Mouse (Mus musculus) lung, postnatal 0 days (tissue): ENCODE data around the gene Cacna2d3. TPM values are rescaled to one million over a fixed set of nuclear protein-coding genes. Genes with fewer than 3 reads are reported as not detected.

Source experiments
- ATAC-seq: fragments of 200-750 bp; cut with Nextera tagmentation; 2 replicates; pipeline ENCODE4 v1.8.0; 2017; ENCODE audit warnings: moderate library complexity
- DNase-seq: peaks from one replicate; pipeline ENCODE4 v3.0.0-alpha.2; 2016; ENCODE audit warnings: low spot score
- H3K27ac ChIP-seq: fragments of 300-500 bp; sonication (generic); 2 replicates; pipeline ENCODE4 v1.5.1; 2014; ENCODE audit warnings: antibody characterized with exemption, mild to moderate bottlenecking, low read length, mixed read lengths
- H3K27me3 ChIP-seq: fragments of 300-500 bp; sonication (generic); replicated peaks from 2 replicates; pipeline ENCODE4 v1.6.1; 2014; ENCODE audit warnings: low read length, mixed read lengths; ENCODE audit not compliant: insufficient read depth
- H3K36me3 ChIP-seq: fragments of 300-500 bp; sonication (generic); 2 replicates; pipeline ENCODE4 v1.6.1; 2014; ENCODE audit warnings: low read length, mixed read lengths; ENCODE audit not compliant: insufficient read depth
- H3K4me1 ChIP-seq: fragments of 300-500 bp; sonication (generic); 2 replicates; pipeline ENCODE4 v1.6.1; 2014; ENCODE audit warnings: antibody characterized with exemption, low read depth, low read length, mixed read lengths; ENCODE audit not compliant: insufficient read depth
- H3K4me2 ChIP-seq: fragments of 300-500 bp; sonication (generic); replicated peaks from 2 replicates; pipeline ENCODE4 v1.6.1; 2014; ENCODE audit warnings: low read depth, mild to moderate bottlenecking, low read length, moderate library complexity, mixed read lengths
- H3K4me3 ChIP-seq: fragments of 300-500 bp; sonication (generic); 2 replicates; pipeline ENCODE4 v1.5.1; 2014; ENCODE audit warnings: low read depth, low read length
- H3K9ac ChIP-seq: fragments of 300-500 bp; sonication (generic); replicated peaks from 2 replicates; pipeline ENCODE4 v1.6.1; 2014; ENCODE audit warnings: low read depth, mild to moderate bottlenecking
- H3K9me3 ChIP-seq: fragments of 300-500 bp; sonication (generic); 2 replicates; pipeline ENCODE4 v1.6.1; 2016; ENCODE audit warnings: low read length, mixed read lengths
- CTCF ChIP-seq: IDR thresholded peaks from 2 replicates; pipeline ENCODE4 v1.5.1; 2016; ENCODE audit warnings: antibody characterized with exemption, mild to moderate bottlenecking
- EP300 ChIP-seq: IDR thresholded peaks from 2 replicates; pipeline ENCODE4 v1.6.1; 2016; ENCODE audit warnings: antibody characterized with exemption, mild to moderate bottlenecking, control low read depth
- WGBS: fragments of 180-500 bp; shearing (Covaris S2); extraction: QIAGEN DNeasy Blood & Tissue Kit; methylation state at CpG from one replicate; pipeline ENCODE4 v1.1.7; 2014; 5-methylcytosine and 5-hydroxymethylcytosine counted together
- polyA plus RNA-seq: library from polyadenylated mRNA; unstranded; fragments of >200 nt; fragmentation: Nextera tagmentation; extraction: Ambion mirVana; gene quantifications from 2 replicates; pipeline ENCODE4 v1.2.1, GENCODE M21; 2015

The Cacna2d3 gene
- polyA plus RNA-seq, 1 experiment from 2014 or later: 0.50 TPM

- Histone ChIP-seq H3K4me3 (no peak overlapping the region), H3K9me3 (no peaks in the 10 kb centered on the region), H3K4me1 (no peaks in the 10 kb centered on the region), H3K27ac (no peak overlapping the region), H3K36me3 (no peaks in the 10 kb centered on the region), H3K4me2 (no peak overlapping the region), H3K27me3 (no peaks in the 10 kb centered on the region), H3K9ac (no peak overlapping the region)
- 49% methylated on average over 5 of the region's 5 CpGs for WGBS
- no peak for TF ChIP-seq CTCF
- no peak for TF ChIP-seq EP300
- ATAC-seq (no peak), DNase-seq (no peak)
These were observed 802.8 kb downstream of the Cacna2d3 start for GRCm38 (mm10) chr14:28918871-28919270.

- H3K4me2 ChIP-seq: no peak overlapping the region
- TF ChIP-seq CTCF (no peak), EP300 (no peak)
- H3K36me3 ChIP-seq: no peaks in the 10 kb centered on the region
- no peaks in the 10 kb centered on the region for H3K9me3 ChIP-seq
- H3K9ac ChIP-seq: no peak overlapping the region
- H3K27ac ChIP-seq: no peak overlapping the region
- no peaks in the 10 kb centered on the region for H3K4me1 ChIP-seq
- ATAC-seq: no peak
- no peaks in the 10 kb centered on the region for H3K27me3 ChIP-seq
- no peak for DNase-seq
- H3K4me3 ChIP-seq: no peak overlapping the region
- WGBS: 51% methylated on average over 1 of the region's 1 CpGs
These were observed 806.7 kb downstream of the Cacna2d3 start for GRCm38 (mm10) chr14:28915004-28915403.

- no peak for ATAC-seq
- TF ChIP-seq EP300 (no peak), CTCF (no peak)
These were observed 814.0 kb downstream of the Cacna2d3 start for GRCm38 (mm10) chr14:28907659-28908058.

GRCm38 (mm10) chr14:28892530-28892929 is 829.1 kb downstream of the Cacna2d3 start:
- WGBS: 35% methylated on average over 3 of the region's 3 CpGs
- Histone ChIP-seq H3K27me3 (no peaks in the 10 kb centered on the region), H3K4me2 (no peak overlapping the region), H3K9ac (no peak overlapping the region), H3K4me1 (no peaks in the 10 kb centered on the region), H3K36me3 (no peaks in the 10 kb centered on the region), H3K4me3 (no peak overlapping the region), H3K9me3 (no peaks in the 10 kb centered on the region), H3K27ac (no peak overlapping the region)
- no peak for TF ChIP-seq CTCF
- no peak for TF ChIP-seq EP300
- no peak for ATAC-seq
- no peak for DNase-seq

More at GRCm38 (mm10) chr14:28907659-28908058, 814.0 kb downstream of the Cacna2d3 start:
- no peak overlapping the region for H3K4me2 ChIP-seq
- no peak overlapping the region for H3K4me3 ChIP-seq
- no peak overlapping the region for H3K9ac ChIP-seq
- no peaks in the 10 kb centered on the region for H3K9me3 ChIP-seq
- no peak for DNase-seq
- no peak overlapping the region for H3K27ac ChIP-seq
- no peaks in the 10 kb centered on the region for H3K4me1 ChIP-seq
- no peaks in the 10 kb centered on the region for H3K36me3 ChIP-seq
- no peaks in the 10 kb centered on the region for H3K27me3 ChIP-seq
- 77% methylated on average over 6 of the region's 6 CpGs for WGBS

- no peak overlapping the region for H3K4me3 ChIP-seq
- ATAC-seq (no peak), DNase-seq (no peak)
- no peak overlapping the region for H3K9ac ChIP-seq
- H3K4me1 ChIP-seq: no peaks in the 10 kb centered on the region
- H3K27ac ChIP-seq: no peak overlapping the region
- TF ChIP-seq CTCF: no peak
- TF ChIP-seq EP300: no peak
- H3K4me2 ChIP-seq: no peak overlapping the region
- H3K36me3 ChIP-seq: no peaks in the 10 kb centered on the region
- H3K27me3 ChIP-seq: no peaks in the 10 kb centered on the region
- no peaks in the 10 kb centered on the region for H3K9me3 ChIP-seq
- 82% methylated on average over 1 of the region's 1 CpGs for WGBS
These were observed 834.3 kb downstream of the Cacna2d3 start for GRCm38 (mm10) chr14:28887373-28887772.

GRCm38 (mm10) chr14:28886661-28887060 is 835.0 kb downstream of the Cacna2d3 start:
- no peaks in the 10 kb centered on the region for H3K4me1 ChIP-seq
- no peak overlapping the region for H3K27ac ChIP-seq
- TF ChIP-seq CTCF: no peak
- no peak for TF ChIP-seq EP300
- ATAC-seq: no peak
- no peaks in the 10 kb centered on the region for H3K36me3 ChIP-seq
- no peak overlapping the region for H3K4me3 ChIP-seq
- no peaks in the 10 kb centered on the region for H3K9me3 ChIP-seq
- 88% methylated on average over 4 of the region's 4 CpGs for WGBS
- no peak overlapping the region for H3K9ac ChIP-seq
- no peak overlapping the region for H3K4me2 ChIP-seq
- no peak for DNase-seq
- no peaks in the 10 kb centered on the region for H3K27me3 ChIP-seq

- H3K9ac ChIP-seq: no peak overlapping the region
- DNase-seq (no peak), ATAC-seq (no peak)
- H3K9me3 ChIP-seq: no peaks in the 10 kb centered on the region
- no peak for TF ChIP-seq CTCF
- TF ChIP-seq EP300: no peak
- H3K4me1 ChIP-seq: no peaks in the 10 kb centered on the region
- no peaks in the 10 kb centered on the region for H3K27me3 ChIP-seq
- no peaks in the 10 kb centered on the region for H3K36me3 ChIP-seq
- 68% methylated on average over 6 of the region's 6 CpGs for WGBS
- H3K4me2 ChIP-seq: no peak overlapping the region
- no peak overlapping the region for H3K4me3 ChIP-seq
- H3K27ac ChIP-seq: no peak overlapping the region
These were observed 850.7 kb downstream of the Cacna2d3 start for GRCm38 (mm10) chr14:28870983-28871382.
